Mouse (Mus musculus): Measurements from ENCODE around the gene Fam117a.
A peak's percentile ranks its signal among the peaks of the same experiment; 100 is the strongest.
"Not testable (repeated sequence)": the region's sequence is repeated elsewhere in the genome, so short reads cannot be mapped to it uniquely, and the experiment has no call there.

The Fam117a gene

DNA sequence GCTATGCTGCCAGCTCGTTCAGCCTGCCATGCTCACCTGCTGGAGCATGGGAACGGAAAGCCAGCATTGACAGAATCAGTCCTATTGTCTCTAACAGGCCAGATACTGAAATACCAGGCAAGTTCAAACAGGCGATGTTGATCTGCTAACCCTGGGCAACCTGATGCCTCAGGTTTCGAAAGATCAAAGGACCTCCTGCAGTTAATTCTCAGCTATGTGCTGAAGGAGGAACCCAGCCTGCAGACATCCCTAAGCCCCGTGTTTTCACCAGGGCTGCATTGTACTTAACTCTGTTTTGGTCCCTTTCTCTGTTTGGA is 56.6 kb downstream of the Fam117a start:
- no peak for DNase-seq (ENCODE audit: low spot score)

DNA sequence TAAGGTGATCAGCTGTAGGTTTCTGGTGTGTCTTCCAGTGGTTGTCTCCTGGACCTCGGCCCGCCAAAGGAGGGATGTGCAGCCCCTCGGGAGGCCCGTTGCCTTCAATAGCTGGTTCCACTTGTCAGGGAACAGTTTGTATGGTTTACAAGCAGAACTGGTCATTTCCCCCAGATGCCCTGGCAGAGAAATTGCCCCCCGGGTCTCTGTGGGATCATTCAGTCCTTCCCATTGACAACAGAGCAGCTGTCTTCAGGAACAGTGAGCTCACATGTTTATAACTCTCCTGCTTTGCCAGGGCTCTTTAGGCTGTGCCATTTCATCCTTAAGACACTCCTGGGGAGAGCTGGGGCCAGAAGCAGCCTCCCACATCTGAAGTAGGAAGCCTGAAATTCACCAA is 57.3 kb downstream of the Fam117a start:
- DNase-seq (ENCODE audit: low spot score), result no peak

DNA sequence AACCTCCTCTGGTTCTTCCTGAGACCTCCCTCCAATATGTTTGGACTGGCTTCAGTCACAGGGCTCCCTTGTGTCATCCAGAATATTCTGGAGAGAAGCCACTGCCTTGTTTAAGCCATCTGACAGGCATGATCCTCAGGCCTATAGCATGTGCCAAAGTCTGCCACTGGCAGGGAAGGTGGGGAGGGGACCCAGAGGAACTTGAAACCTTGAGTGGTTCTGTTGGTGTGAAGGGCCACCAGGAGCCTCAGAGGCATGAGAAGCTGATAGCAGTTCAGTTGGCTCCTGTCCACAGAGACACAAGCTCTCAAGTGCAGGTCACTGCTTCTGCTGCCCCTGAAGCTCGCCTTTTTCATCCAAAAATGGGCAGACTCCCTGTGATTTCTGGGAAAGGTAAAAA is 59.7 kb downstream of the Fam117a start:
- peak; percentile 62 for DNase-seq (ENCODE audit: low spot score)

DNA sequence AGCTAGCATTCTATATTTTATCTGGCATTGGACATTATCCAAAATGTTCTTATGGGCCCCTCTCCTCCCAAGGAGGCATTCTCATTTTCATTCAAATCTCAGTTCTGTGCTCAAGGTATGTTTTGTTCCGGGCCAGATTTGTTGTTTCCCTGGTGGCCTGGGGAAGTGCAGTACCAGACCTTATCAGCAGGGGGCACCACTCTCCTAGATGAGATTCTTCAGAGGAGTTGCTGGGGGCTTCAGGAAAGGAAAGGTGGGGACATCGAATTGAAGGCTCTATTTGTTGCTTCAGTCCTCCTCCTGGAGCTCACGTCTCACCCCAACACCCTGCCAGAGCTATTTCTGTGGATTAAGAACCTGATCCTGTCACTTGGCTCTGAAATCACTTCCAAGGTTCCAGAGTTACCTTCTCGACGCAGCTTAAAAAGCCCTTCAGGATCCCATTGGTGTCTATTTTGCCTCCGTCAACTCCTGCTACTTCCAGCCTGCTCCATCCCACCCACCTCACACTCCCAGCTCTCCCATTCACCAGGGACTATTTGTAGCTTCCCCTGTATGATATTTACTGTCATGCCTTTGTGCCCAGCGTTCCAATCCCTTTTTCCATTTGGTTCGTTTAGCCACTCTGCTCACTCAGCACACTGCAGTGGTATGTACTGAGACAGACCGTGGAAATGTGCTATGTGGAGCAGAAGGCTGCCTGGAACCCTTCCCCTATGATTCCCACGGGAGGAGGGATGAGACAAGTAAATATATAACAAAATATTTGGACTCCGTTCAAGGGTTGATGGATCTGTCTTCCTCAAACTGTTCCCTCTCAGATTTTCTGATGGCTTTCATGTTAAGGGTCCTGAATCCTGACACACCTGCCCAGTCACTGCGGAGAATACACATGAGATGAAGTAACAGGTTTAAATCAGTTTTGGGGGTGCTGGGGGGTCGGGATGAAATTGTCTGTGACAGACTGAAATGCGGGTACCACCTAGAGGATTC is 61.3 kb downstream of the Fam117a start:
- peak; percentile 73 for DNase-seq (ENCODE audit: low spot score)

DNA sequence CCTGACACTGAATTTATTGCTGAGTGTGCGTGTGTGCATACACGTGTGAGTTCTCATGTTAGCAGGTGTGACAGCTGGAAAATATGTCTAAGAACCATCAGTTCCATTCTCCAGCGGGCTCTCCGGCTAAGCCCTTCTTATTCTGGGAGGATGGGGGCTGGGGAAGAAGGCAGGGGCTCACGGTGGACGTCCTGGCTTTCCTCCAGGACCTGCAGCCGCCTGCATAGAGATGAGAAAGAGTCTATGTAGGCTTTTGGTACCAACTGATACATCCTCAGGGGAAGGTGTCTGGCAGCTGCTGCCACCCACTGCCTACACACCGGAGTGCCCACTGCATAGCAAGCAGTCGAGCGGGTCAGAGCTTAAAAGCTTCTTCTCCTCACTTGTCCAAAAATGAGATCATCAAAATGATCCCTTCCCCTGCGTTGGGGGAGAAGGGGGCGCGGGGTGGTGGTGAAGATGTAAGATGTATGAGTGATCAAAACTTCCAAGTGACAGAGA is 62.8 kb downstream of the Fam117a start:
- no peak for DNase-seq (ENCODE audit: low spot score)

DNA sequence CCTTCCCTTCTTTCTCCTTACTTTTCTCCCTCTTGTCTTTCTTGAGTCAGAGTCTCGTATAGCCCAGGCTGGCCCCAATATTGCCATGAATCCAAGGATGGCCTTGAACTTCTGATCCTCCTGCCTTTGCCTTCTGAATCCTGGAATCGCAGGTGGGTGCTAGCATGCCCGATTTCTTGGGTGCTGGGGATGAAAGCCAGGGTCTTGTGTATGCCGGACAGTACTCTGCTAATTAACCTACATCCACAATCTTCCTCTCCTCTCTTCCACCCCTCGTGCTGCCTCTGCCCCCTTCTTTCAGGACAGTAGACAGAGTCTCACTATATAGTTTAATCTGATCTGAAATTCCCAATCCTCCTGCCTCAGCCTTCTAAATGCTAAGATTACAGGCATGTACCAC is 64.8 kb downstream of the Fam117a start:
- DNase-seq (ENCODE audit: low spot score), result no peak

DNA sequence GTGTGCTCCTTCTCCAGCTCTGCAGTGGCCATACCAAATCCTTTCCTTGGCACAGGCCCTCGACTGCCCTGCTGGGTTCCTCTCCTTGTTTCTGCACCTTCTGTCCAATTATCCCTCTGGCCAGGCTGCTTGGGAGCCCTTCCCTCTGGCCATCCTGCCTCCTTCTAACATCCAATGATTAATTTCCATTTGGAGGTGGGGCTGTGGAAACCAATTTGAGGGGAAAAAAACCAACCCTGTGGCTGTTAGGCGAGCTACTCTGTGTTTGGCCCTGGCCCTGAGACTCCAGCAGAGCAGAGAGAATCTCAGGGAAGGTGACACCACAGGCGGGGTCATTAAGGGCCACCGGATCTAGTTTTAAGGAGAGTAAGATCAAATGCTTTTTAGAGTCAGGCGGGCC is 65.4 kb downstream of the Fam117a start:
- no peak for DNase-seq (ENCODE audit: low spot score)

DNA sequence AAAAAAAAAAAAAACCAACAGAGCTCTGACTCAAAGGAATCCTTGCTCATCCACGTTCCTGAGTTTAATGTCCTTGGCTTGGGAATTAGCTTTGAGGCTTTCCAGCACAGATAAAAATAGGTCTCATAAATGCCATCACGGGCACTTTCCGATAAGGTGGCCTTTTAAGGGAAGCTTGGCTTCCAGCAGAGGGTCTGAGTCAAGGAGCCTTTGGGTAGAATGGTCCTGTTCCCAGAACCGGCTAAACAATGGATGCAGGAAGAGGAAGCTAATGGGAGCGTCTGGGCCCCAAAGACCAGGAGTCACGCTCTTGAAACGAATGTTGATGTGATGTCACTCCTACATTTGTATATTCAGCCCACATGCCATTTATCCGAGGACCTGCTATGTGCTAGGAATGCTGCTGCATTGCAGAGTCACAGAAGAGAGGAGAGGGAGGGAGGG is 65.9 kb downstream of the Fam117a start:
- no peak for DNase-seq (ENCODE audit: low spot score)

DNA sequence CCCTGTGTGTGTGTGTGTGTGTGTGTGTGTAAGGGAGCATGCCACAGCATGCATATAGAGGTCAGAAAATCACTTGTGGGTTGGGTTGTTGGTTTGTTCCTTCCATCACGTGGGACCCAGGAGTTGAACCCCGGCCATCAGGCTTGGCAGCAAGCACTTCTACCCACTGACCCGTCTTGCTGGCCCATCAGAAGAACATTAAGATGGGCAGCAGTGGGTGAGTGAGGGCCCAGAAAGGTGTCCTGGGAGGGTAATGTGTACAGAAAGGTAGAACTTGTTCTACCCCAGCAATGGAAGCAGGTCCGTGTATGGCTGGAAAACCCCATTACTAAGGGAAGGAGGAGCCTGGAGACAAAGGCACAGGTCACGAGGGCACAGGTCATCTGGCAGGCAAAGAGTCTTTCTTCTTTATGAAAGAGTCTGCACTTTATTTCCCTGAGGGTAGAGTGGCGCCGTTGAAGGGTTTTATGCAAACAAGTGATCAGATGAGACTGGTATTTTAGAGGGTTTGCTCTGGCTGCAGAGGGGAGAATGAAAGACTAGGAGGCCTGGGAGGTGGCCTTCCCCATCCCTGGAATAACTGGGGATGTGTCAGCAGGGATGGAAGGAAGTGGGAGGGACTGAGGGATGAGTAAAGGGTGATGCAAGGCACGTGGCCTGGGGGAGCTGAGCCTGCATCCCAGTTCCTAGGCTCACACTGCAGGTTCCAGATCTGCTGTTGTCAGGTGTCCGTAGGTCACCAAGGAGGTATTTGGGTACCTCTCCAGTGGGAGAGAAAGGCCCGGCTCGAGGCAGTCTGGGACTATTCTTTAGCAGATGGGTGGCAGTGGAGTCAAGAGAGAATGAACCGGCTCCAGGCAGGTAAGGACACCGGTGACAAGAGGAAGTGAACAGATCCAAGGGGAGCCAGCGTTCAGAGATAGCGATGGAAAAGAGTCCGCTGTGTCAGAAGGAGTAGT is 66.8 kb downstream of the Fam117a start:
- no peak for DNase-seq (ENCODE audit: low spot score)

DNA sequence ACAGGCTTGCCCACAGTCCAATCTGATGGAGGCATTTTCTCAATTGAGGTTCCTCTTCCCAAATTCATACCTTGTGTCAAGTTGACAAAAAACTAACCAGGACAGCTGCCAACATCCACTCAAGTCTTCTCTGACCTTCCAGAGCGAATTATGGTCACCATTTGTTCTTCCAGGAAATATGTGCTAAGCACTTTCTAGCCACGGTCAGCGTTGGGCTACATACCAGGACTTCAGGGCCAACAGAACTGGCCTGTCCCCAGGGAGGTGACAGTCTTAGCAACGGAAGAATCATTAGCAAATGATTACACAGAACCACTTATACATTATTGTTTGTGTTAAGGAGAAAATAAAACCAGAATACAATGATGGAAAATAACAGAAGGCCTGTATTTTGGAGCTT is 69.0 kb downstream of the Fam117a start:
- DNase-seq (ENCODE audit: low spot score), result peak; percentile 59

DNA sequence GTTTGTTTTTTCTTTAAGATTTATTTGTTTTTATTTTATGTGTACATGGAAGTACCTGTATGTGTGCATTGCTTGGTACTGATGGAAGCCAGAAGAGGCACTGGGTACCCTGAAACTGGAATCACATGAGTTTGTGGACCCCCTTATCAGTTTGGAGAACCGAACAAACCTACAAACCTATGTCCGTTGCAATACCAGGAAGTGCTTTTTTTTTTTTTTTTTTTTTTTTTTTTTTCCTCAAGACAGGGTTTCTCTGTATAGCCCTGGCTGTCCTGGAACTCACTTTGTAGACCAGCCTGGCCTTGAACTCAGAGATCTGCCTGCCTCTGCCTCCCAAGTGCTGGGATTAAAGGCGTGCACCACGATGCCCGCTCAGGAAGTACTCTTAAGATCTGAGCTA is 69.6 kb downstream of the Fam117a start:
- not testable (repeated sequence) for DNase-seq (ENCODE audit: low spot score)

DNA sequence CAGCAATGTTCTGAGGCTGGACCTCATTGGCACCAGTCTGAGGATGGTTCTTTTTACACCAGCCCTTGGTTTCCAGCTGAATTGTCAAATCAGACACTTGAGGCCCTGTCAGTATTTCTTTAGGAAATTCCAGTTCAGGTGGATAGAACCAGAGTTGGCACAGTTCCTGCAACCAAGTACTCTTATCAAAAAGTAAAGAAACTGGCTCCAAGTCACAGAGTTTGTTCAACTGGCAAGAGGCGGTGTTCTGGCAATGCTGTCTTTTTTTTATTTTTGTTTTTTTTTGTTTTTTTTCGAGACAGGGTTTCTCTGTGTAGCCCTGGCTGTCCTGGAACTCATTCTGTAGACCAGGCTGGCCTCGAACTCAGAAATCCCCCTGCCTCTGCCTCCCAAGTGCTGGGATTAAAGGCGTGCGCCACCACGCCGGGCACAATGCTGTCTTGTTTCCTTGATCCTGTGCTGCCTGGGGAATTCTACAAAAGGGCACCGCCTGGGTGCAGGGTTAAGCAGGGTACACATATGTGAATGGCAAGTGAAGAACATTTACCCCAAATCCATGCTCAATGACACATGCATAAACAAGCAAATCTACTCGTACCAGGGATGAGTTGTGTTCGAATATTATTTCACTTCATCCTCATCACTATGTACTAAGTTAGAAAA is 72.8 kb downstream of the Fam117a start:
- no peak for DNase-seq (ENCODE audit: low spot score)

DNA sequence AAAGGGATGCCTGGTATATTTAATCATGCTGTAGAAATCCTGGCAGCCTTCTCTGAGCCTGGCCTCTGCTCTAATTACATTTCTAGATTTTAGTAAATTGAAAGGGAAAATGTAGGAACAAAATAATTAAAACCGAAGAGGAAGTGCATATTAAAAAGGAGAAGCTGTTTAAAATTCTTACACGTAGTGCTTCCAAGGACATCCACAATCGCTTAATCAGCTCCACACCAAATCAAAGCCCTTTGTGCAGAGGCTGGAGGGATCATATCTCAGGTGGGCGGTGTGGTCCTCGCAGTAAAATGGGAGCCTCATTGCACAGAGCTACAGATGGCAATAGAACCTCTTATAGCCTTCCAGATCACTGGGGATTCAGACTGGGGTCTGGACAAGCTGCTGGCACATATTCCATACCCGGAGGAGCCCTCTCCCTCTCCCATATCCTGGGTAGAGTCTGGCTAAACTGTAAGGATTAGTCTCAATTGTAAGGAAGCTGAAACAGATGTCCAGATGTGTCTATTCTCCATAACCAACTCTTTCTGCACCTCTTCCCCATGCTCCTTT is 74.7 kb downstream of the Fam117a start:
- DNase-seq (ENCODE audit: low spot score), result no peak

DNA sequence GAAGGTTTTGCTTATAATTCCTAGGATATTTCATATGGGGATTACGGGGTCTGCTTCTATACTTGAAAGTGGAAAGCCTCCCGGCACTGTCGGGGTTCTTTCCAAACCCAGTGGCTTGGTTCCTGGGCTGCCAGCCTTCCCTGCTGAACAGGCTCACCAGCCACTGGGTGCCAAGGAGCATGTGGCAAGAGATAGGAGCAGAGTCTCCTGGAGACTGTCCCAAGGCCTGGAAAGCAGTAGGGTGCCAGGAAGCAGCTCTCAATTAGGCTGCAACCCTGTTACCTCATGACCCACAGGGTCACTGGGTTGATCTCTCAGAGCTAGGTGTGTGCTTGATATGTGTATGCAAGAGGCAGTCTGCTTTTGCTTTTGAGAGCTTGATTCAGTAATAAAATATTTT is 75.8 kb downstream of the Fam117a start:
- DNase-seq (ENCODE audit: low spot score), result peak; percentile 86

DNA sequence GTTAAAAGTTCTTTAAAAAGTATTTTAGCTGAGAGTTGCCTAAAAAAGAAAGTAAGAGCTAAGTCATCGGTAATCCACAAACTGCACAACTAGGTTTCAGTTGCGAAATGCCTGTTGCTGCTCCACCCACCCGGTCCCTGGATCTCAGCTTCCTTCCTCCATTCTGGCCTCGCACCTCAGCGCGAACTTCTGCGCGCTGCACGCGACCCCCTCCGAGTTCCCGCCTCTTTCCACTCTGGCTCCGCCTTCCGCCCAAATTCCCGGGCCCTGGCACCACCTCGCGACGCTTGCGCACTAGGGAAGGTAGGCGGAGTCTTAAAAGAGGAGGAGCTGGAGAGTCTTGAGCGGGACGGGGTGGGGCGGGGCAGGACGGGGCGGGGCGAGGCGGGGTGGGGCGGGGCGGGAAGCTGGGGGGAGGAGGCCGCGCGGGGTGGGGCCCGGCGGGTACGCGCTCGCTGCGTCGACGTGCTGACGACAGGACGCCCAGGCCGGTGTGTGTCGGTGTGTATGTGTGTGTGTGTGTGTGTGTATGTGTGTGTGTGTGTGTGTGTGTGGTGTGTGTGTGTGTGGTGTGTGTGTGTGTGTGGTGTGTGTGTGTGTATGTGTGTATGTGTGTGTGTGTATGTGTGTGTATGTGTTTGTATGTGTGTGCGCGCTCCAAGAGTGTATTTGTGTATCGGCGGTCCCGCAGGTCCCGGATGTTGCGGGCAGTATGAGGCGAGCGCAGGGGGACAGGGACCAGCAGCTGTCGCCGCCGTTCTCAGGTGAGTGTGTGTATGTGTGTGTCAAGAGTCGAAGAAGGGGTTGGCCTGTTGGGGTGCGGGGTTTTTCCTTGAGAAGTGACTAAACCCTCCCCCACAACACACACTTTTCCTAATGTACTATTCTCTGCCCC is 77.1 kb downstream of the Fam117a start, which contains the start of gene Spop:
Spop (plus strand) TSS at position 440 of the 895 bp plus-strand sequence.
- DNase-seq (ENCODE audit: low spot score), result peak; percentile 96

DNA sequence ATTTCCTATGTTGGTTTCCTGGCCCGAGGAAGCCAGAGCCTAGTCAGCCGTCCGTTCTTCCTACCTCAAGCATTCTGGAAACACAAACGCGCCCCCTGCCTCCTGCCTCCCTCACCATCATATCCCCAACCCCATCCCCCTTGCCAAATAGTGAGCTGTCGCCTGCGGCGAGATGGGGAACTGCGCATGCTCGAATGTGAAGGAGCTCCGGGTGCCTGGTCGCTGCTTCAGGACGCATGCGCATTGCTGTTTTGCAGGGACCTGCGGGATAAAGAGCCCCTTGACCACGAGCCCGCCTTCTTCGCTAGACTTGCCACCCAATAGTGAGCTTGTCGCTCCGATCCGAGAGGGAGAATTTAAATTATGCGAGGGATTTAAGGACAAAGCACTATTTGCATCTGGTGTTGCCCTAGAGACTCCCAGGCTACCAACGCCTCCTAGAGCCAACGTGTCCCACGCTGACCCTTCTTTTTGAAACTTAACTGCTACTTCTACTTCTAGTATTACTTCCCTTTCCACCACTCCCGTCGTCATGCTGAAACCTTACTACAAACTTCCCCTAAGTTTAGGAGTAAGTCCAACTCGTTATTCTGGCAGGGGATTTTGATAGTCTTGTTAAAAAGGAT is 77.8 kb downstream of the Fam117a start:
- DNase-seq (ENCODE audit: low spot score), result peak; percentile 98

DNA sequence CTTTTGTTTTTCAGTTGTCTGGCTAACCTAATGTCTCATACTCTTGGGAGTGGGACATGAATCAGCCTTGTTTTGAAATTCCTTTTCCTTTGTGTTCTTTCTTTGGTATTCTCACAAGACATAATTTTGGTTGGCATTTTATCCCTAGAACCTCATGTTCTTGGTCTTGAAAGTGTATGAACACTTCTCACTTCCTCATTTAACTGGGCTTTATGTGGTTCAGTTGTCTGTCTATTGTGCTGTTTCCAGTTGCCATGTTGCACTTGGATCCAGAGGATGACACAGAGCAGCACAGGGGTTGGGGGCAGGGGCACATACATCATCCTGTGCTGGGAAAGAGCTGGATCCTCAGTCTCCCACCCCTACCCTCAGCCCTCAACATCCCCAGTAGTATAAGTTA is 79.1 kb downstream of the Fam117a start:
- DNase-seq (ENCODE audit: low spot score), result no peak

DNA sequence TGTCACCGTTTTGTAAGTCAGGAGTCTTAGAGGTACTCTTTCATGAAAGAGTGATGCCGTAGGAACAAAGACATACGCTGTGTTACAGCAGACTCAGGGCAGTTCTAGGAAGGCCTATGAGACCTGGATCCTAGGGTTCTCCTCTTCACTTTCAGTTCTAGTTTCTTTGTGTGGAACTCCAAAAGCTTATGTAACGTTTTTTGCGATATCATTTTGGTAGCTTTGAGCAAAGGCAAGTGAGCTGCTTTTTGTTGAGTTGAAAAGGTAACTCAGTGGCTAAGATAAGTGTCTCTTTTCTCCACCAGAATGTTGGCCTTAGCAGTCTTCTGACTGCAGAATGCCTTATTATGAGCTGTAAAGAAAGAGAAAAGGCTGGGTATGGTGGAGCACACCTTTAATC is 80.5 kb downstream of the Fam117a start:
- no peak for DNase-seq (ENCODE audit: low spot score)

DNA sequence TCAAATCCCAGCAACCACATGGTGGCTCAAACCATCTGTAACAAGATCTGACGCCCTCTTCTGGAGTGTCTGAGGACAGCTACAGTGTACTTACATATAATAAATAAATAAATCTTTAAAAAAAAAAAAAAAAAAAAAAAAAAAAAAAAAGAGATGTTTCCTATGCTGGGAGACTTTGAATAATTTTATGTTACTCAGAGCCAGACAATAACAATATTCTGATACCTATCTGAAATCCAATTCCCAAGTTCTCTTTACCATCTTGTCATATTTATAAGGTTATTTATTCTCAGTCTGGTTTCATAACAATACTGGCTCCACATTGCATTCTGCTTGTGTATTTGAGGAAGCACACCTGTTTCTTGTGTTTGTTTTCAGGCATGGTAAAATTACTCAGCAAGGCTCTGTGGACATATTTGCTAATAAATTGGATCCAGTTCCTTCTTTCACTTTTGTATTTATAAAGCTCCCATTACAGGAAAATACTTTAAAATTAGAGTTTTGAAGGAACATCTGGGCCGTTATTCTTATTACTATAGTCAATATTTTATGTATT is 84.1 kb downstream of the Fam117a start:
- DNase-seq (ENCODE audit: low spot score), result no peak

DNA sequence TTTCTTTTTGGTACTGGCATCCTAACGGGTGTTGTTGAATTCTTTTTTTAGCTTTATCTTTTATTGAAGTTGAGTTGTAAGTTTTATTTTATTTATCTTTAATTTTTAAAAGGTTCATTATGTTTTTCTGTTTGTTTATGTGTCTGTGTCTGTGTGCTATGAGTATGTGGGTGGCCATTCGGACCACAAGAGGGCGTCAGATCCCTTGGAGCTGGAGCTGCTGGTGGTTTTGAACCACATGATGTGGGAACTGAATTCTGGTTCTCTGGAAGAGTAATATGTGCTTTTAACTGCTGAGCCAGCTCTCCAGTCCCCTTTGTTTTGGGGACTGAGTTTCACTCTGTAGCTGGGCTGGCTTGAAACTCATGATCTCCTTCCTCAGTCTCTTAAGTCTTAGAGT is 86.7 kb downstream of the Fam117a start:
- DNase-seq (ENCODE audit: low spot score), result no peak
